Mouse (Mus musculus): ENCODE results near the gene Cdkal1.

DNA sequence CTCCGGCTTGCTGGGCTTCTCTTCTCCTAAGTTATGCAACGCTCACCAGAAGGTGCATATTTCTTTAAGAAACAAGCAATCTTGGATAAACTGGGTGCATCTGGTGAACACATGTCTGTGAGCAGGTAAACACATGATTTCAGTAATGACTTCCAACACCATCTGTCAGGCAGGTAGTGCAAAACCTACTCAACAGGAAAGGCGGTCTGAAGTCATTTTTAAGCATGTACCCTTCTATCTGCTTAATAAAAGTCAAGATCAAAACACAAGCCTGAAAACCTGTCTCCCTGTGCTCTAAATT is 108.2 kb downstream of the Cdkal1 start:
- TF ChIP-seq CTCF (IDR thresholded peaks at IDR 0.05) (no peak), POLR2A (IDR thresholded peaks at IDR 0.05; ENCODE audit: insufficient read depth, low read depth, low read length) (no peak)
